Mouse (Mus musculus) heart, postnatal 14 days (tissue): ENCODE results near the gene R3hdm4. TPM values are rescaled to one million over a fixed set of nuclear protein-coding genes. Genes with fewer than 3 reads are reported as not detected.
A peak's percentile ranks its signal among the peaks of the same experiment; 100 is the strongest.

Source experiments
- DNase-seq, 2 experiments: peaks; one replicate each; pipeline ENCODE4 v3.0.0; 2021 to 2022
- intact Hi-C: fragments of 180-260 bp; cut with DNase I; formaldehyde crosslinking; loops from one replicate; pipeline ENCODE4 v1.15.1; 2025
- total RNA-seq, 2 experiments: library from RNA; stranded (reverse); gene quantifications; 2 replicates each; pipeline ENCODE4 v1.2.3; 2021

The R3hdm4 gene
- total RNA-seq, 2 experiments from 2014 or later, result 81.8 to 93.4 TPM

DNA sequence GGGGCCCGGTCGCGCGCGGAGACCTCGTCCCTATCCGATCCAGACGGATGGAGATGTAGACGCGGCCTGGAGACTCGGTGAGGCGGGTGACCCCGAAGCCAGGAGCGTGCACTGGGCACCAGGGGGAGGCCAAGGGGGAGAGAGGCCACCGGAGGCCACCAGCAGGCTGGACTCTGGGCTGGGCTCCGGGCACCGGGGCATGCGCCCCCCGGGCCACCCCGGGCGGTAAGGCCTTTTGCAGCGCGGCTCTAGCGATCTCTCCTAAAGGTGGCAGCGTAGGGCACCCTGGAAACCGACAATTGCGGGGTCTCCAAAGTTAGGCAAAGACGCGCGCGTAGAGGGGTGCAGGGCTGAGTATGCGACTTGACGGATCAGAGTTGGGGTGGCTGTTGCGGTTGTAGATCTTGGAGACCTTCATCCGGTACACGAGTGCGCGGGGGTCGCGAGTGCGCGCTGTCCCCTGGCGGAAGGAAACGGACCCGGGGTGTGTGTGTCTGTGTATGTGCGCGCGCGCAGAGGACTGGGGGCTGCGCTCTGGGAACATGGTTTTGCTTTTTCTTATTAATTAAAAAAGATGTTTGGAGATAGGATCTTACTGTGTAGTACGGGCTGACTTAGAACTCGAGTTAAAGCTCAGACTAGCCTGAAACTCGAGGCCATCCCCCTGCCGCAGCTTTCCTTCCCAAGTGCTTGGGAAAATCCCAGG lies 6.5 kb upstream of the R3hdm4 start:
- DNase-seq, result peak; percentile 55 to 57
- intact Hi-C loops, result no loop called here

DNA sequence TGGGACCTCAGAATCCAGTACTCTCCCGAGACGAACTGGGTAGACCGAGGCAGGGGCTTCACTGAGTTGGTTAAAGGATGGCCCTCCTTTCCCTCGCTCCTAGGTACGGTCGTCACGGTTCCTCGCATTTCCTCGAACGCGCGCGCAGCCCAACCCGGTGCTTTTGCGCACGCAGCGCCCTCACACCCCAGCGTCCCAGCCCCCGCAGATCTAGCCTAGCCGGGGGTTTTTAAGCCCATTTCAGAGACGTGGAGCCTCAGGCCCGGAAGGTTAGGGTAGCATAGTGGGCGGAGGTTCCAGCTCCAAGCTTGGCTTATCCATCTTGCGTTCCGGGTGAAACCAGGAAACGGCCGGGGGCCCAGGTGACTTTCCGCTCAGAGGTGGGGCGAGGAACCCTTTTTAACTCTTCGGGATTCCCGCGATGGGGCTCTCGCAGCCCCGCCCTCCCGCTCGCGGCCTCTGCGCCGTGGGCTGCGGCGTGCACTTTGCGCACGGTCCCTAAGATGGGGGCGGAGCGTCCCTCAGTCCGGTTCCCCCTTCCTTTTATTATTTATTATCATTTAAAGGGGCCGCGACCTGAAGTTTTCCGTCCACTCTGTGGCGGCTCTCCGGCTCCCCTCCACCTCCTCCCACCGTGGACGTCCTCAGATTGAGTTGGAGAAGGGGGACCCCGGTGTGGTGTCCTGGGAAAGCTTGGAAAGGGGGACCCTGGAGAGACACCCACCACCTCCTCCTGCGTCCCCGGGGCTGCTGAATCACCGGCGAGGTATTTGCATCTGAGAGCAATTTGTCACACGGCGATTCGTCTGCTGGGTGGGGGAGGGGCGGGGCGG lies 5.7 kb upstream of the R3hdm4 start, which contains the start of gene Arid3a:
Arid3a (plus strand) TSS at position 553 of the 833 bp plus-strand sequence.
- intact Hi-C loops, result no loop called here
- DNase-seq, result peak; percentile 89 to 93

DNA sequence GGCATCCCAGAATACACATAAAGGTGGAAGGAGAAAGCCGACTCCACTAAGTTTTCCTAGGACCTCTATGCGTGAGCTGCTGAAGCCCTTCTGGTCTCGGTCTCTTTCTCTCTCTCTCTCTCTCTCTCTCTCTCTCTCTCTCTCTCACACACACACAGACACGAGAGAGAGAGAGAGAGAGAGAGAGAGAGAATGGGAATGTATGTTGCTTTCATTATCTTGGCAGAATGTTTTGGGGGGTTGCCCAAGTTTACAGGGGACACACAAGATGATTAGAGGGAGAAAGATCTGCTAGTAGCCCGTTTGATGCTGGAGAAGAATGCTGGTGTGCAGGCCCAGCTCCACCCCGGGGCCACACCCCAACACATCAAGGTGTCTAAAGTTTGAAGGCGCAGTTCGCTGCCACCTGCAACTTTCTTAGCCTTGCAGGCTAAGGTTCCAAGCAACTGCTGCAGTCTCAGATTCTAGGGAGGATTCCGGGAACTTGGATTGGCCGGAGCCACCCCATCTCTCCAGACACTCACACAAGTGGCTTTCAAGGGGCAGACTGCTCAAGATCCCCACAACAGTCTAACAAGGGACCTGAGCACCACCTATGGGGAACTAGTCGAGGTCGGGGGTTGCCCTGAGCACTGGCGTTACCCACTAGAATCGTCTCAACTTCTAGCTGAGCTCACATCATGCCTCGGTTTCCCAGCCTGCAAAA lies 4.9 kb upstream of the R3hdm4 start:
- DNase-seq, result no peak
- intact Hi-C loops, result loop anchor here (1.0 kb wide), 3 partner anchors 32 to 91 kb away; no protein-coding TSS in a partner anchor

DNA sequence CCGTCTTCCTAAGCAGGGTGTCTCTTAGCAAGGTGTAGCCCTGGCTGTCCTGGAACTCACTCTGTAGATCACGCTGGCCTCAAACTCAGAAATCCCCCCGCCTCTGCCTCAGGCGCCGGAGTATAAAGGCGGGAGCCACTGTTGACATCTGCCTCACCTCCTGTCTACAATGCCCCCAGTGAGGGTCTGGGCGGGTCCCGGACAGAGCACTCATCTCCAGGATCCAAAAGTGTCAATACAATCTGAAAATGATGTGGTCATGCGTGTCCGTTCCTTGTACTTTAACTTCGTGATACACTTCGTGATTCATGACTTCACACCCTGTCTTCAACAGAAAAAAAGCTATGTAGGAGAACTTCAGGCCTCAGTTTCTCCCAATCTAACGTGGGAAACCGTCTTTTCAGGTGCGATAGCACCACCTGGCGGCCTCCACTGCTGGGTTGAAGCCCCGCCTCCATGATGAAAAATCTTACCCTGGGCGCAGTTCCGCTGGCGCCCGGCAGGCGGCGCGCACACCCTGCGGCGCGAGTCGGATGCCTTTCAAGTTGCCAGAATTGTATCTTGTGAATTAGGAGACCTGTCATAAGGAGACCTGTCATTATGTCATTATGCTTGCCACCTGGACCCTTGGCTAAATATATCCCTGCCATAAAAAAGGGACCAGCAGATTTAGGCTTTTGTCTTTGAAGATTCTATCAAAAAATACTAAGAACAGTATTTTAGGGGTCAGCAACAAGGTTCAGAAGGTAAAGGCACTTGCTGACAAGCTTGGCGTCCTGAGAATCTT lies 4.2 kb upstream of the R3hdm4 start:
- peak; percentile 95 to 97 for DNase-seq
- intact Hi-C loops, result loop anchor here (1.0 kb wide), 3 partner anchors 33 to 90 kb away; no protein-coding TSS in a partner anchor

DNA sequence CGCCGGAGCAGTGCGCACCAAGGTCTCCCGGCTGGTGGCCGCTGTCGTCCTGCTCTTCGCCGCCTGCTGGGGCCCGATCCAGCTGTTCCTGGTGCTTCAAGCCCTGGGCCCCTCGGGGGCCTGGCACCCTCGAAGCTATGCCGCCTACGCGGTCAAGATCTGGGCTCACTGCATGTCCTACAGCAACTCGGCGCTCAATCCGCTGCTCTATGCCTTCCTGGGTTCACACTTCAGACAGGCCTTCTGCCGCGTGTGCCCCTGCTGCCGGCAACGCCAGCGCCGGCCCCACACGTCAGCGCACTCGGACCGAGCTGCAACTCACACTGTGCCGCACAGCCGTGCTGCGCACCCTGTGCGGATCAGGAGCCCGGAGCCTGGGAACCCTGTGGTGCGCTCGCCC lies 564 bp upstream of the R3hdm4 start:
- DNase-seq, result peak in 1 of 2 experiments; percentile 26
- intact Hi-C loops, result no loop called here

DNA sequence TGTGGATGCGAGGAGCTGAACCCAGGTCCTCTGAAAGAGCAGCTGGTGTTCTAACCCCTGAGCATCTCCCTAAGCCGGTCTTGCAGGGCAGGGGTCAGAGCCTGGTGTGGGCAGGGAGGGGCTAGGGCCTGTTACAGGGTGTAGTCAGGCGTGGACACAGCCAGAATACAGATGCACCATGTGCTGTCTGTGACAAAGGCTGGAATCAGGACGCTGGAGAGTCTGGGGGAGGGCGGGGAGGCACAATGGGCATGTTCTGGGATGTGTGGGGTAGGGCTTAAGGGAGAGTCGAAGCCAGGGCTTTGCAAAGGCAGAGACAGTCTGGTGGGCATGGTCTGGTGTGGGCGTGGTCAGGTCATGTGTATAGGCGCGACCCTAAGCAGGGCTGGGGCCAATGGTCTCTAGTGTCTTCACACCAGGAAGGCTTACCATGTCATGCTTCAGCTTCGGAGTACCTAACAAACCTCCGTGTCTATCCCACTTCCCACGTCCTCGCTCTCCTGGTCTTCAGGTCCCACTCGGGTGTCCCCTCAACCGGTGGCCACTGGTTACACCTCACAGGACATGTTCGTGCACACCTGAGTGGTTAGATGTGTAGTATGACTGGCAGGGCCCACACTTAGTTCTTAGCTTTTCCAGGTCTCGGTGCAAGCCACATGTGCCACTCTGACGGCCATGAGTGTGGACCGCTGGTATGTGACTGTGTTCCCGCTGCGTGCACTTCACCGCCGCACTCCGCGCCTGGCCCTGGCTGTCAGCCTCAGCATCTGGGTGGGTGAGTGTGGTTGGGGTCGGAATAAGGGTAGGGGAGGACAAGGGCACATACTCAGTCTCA lies 735 bp downstream of the R3hdm4 start:
- DNase-seq, result no peak
- intact Hi-C loops, result no loop called here

DNA sequence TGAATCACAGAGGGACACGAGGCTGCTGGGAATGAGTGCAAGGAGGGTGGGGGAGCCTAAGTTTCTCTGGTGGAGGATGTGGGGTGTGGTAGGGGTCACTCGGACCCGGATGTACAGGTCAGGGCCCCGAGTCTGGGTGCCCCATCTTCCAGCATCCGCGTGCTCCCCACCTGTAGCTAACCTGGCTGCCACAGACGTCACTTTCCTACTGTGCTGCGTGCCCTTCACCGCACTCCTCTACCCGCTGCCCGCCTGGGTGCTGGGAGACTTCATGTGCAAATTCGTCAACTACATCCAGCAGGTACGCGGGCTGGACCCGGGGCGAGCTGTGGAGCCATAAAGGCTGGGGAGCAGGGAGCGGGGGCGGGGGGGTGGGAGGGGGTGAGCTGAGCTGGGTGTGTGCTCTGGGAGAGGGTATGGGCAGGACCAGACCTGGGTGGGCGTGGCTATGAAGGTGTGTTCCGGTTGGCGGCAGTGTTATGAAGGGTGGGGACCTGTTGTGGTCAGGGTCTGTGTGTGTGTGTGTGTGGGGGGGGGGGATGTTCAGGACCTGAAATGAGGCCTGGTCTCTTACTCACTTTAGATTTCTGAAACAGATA lies 1.7 kb downstream of the R3hdm4 start:
- no peak for DNase-seq
- intact Hi-C loops, result no loop called here

DNA sequence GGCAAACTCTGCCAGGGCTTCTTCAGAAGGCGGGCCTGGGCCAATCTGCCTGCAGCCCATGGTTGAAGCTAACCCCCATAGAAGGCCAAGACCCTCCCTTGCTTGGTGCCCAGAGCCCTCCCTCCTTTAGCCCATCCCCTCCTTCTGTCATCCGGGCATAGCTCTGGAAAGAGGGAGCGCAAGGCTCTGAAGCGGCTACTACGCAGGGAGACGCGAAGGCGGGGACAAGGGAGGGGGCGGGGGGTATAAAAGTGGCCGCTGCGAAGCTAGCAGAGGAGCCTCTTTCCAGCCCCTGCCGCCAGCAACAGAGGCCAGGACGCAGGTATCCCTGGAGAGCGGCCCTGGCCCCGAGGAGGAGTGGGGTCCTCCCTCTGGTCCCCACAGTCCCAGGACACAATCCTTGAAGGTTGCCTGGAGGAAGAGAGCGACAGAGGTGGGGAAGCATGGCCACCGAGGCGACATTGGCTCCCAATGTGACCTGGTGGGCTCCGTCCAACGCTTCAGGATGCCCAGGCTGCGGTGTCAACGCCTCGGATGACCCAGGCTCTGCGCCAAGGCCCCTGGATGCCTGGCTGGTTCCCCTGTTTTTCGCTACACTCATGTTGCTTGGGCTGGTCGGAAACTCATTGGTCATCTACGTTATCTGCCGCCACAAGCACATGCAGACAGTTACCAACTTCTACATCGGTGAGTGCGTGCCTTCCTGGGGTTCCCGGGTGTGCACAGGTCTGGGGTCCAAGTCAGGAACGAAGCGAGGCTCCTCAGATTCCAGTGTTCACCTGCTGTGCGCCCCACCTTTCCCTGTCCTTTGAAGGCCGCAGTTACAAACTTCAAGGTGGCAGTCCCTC lies 2.6 kb downstream of the R3hdm4 start:
- peak in 1 of 2 experiments; percentile 37 for DNase-seq
- intact Hi-C loops, result no loop called here

DNA sequence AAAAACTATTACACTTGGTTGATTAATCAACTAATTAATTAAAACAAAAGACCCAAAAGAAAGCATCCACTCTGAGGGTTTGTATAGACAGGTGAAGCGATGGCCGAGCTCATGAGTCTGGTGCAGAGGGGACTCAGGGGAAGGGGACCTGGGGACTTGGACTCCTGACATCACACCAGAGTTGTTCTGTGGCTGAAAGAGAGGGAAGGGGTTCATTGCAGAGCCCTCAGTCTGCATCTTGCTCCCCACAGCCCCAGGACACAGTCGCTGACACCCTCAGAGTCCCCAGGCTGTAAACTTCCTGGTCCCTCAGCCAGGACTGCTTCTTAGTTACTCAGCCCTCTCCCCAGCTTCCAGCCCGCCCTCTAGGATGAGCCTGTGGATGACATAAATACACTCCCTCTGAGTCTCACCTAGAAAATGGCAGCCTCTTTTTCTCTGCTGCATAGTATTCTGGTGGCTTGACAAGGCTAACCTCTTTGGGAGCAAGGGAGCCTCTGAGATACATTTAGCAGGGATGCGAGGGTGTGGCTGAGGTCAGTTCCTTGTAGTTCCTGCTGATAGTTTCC lies 3.4 kb downstream of the R3hdm4 start:
- intact Hi-C loops, result no loop called here
- no peak for DNase-seq

DNA sequence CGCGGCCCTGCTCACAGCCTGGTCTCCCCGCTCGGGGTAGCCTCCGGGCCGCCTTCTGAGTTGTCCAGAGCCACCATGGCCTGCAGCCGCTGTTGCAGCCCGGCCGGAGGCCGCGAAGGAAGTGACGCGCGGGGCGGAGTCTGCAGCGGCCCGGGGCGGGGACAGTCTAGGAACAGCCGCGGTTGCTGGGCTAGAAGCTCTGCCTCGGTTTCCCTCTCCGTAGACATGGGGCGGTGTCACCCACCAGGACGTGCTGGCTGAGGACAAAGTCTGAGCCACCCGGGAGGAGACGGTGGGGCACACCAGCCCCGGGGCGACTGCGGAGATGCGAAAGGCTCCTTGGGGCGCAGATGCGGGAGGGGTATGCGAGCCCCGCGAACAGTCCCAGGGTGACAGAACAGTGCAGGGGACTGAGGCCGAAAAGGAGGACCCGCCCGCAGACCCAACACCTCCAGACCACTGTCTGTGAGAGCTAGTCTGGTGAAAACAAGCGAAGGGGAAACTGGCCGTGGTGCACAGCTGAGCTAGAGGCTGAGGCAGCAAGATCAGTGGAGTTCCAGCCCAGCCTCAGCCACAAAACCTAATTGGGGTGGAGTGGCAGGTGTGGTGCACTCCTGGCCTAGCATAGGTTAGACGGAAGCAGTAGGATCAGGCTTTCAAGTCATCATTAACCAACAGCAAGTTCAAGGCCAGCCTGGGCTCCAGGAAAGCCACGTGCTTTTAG lies 4.0 kb downstream of the R3hdm4 start, which contains the start of gene Kiss1r:
Kiss1r (plus strand) TSS at position 164 of the 724 bp plus-strand sequence.
- intact Hi-C loops, result no loop called here
- peak; percentile 90 to 94 for DNase-seq

DNA sequence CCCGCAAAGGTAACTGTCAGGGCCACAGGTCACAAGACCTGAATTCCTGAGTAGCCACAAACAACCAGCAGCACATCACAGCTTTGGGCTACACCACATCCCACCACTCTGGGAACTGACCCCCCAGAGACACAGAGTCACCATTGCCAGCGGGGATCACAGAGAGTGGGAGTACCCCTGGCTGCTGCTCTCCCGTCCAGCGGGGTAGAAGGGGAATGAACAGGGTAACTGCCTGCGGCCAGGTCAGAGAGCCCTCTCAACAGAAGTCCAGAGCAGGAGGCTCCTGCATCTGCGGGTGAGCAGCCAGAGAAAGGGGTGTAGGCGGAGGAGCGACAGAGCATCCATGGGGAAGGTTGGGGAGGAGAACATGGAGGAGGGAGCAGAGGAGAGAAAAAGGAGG lies 4.9 kb downstream of the R3hdm4 start:
- peak in 1 of 2 experiments; percentile 25 for DNase-seq
- intact Hi-C loops, result no loop called here

DNA sequence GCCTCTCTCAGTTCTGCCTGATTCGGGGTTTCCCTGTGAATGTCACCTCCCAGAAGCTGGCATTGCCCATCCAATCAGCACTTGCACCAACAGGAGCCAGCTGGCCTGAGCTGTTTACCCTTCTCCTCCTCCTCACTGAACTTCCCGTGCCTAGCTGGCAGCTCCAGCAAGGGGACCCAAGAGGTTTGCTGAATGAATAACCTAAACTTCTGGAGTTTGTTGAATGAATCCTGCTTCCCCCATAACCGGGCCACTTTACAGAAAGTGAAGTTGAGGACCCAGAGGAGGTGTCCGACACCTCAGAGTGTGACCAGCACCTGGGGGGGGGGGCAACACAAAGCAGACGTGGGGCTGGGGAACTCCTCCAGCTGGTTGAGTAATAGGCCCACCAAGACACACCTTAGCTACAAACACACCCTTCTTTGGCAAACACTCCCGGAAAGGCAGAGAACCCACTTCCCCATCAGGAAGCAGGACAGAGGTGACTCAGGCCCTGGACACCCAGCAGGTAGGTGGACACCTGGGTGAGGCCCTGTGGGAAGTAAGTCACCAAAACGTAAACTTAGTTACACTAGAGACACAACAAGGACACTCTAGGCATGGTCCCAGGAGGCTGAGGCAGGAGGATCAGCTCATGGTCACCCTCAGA lies 5.9 kb downstream of the R3hdm4 start:
- intact Hi-C loops, result no loop called here
- no peak for DNase-seq

DNA sequence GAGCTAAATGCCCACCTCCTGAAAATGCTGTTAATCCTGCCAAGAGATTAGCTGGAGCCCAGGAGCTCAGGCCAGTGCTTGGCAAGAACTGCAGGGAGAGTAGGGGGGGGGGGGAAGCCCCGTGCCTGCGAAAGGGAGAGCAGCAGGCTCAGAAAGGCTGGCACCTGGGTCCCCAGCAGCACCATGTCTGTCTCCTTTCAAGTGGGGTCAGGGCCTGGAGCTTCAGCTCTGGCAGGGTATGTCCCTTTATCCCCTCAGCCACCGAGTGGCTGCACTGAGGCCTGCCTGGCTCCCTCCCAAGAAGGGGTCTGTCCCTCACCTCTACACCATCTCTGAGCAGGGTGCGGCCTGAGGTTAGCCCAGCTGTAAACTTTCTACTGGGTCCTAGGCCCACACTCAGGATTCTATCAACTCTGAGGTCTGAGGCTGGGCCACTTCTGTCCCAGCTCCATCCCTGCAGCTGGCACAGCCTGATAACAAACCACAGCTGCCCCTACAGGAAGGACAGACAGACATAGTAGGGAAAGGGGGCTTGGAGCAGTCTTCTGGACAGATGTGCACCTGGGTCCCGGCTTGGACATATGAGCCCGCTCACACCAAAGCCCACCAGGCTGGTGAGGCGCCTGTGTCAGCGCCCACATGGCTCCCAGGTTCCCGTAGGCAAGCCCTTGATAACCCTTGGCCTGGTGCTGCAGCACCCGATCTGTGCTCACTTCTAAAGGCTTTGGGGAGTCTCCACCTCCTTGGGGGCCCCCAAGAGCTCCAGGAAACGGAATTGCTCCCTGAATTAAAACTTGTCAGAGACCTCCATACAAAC lies 6.7 kb downstream of the R3hdm4 start:
- intact Hi-C loops, result no loop called here
- DNase-seq, result no peak

DNA sequence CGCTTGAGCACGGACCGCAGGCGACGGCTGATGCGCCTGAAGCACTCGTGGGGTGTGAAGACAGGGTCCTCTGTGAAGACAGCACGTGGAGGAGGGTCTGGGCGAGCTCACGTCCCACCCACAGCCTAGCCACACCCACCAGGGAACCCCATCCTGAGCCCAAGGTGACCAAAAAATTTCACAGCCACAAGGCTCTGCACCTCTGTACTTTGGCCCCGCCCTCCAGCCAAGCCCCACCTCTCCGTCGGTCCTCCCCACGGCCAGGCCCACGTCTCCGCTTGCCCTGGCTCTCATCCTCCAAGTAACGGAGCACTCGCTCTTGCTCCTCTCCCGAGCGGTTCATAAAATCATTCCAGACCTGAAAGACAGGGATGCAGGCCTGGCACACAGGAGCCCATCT lies 8.6 kb downstream of the R3hdm4 start:
- intact Hi-C loops, result no loop called here
- DNase-seq, result no peak

DNA sequence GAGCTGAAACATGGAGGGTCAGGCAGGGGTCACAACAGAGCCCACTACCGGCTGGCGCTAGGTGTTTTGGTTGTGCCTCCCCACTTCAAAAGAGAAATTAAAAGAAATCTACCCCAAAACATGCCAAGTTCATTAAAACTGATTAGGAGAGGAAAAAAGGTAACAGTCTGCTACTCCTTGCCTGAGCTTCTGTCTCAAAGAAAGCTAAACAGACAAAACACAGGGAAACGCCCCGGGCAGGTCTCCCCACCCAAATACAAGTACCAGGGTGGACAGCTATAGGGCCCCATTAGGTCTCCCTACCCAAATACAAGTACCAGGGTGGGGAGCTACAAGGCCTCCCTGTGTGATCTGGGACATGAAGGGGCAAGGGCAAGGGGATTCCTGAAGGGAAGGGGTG lies 10.5 kb downstream of the R3hdm4 start, which contains the start of gene Gm26602:
Gm26602 (plus strand) TSS at position 301 of the 400 bp plus-strand sequence.
- intact Hi-C loops, result no loop called here
- no peak for DNase-seq
